ENCODE assay signal across 10 mouse cellular contexts in genomic region chr5:37247456-37247855, GRCm38 (mm10). TPM values are rescaled to one million over a fixed set of nuclear protein-coding genes. Genes with fewer than 3 reads are reported as not detected.
DNase-seq lines count a peak whose midpoint lies in the region; ATAC-seq and TF ChIP-seq lines count a peak whose summit lies in the region.
"Had no signal": no experiment of that assay in that cellular context is flagged by ENCODE, and none has a peak within 500 bp of the region (broad histone marks: within the 10 kb centered on the region; RNA-seq: fewer than 3 reads in every experiment).

No protein-coding gene starts in this region.

- ATAC-seq in heart, embryonic 13.5 days (ENCODE audit: extremely low read depth, insufficient number of reproducible peaks, low FRiP score, low TSS enrichment) = no peak
- no peak for ATAC-seq in hindbrain, embryonic 14.5 days (ENCODE audit: low FRiP score)
- ATAC-seq in neural tube, embryonic 14.5 days (ENCODE audit: low read depth) = no peak
- no peak for ATAC-seq in heart, embryonic 11.5 days (replicated peaks; ENCODE audit: insufficient number of reproducible peaks, low FRiP score, low TSS enrichment)
- ATAC-seq: liver, embryonic 12.5 days had no signal

- intact Hi-C loops in heart, adult 2 months (cut with DNase I) = no loop called here
- intact Hi-C loops in heart, postnatal 10 days (cut with DNase I) = no loop called here

- H3K36me3 ChIP-seq in heart, embryonic 13.5 days = no peaks in the 10 kb centered on the region
- H3K36me3 ChIP-seq in heart, adult 2 months (ENCODE audit: control insufficient read depth, insufficient read depth, low read length) = no peaks in the 10 kb centered on the region
- H3K36me3 ChIP-seq in embryonic facial prominence, embryonic 10.5 days (replicated peaks) = no peaks in the 10 kb centered on the region
- H3K36me3 ChIP-seq in hindbrain, embryonic 14.5 days (replicated peaks; ENCODE audit: control insufficient read depth, insufficient read depth) = peaks cover 3% of the 10 kb centered on the region
- H3K36me3 ChIP-seq in neural tube, embryonic 14.5 days (ENCODE audit: control insufficient read depth, insufficient read depth, low read length) = no peaks in the 10 kb centered on the region
- H3K36me3 ChIP-seq in heart, embryonic 11.5 days (ENCODE audit: control insufficient read depth, insufficient read depth, low read length) = no peaks in the 10 kb centered on the region
- H3K36me3 ChIP-seq: liver, embryonic 12.5 days had no signal

- no peak for TF ChIP-seq CTCF in heart, adult 2 months (IDR thresholded peaks at IDR 0.05)

- H3K4me2 ChIP-seq in heart, embryonic 13.5 days = peak overlapping the region; percentile 76; the same call in 1 of the 2 replicates
- H3K4me2 ChIP-seq in hindbrain, embryonic 14.5 days (replicated peaks) = peak overlapping the region; percentile 94
- H3K4me2 ChIP-seq in neural tube, embryonic 14.5 days (ENCODE audit: low read depth, low read length) = peak overlapping the region; percentile 94
- H3K4me2 ChIP-seq in heart, embryonic 11.5 days = no peak overlapping the region

- peaks cover 70% of the 10 kb centered on the region for H3K27me3 ChIP-seq in heart, embryonic 13.5 days (replicated peaks)
- peaks cover 3% of the 10 kb centered on the region for H3K27me3 ChIP-seq in heart, adult 2 months (ENCODE audit: control insufficient read depth, insufficient read depth, low read length)
- peaks cover 55% of the 10 kb centered on the region for H3K27me3 ChIP-seq in embryonic facial prominence, embryonic 10.5 days (replicated peaks; ENCODE audit: low read depth, poor library complexity, severe bottlenecking)
- peaks cover 4% of the 10 kb centered on the region; the same call in 1 of the 2 replicates for H3K27me3 ChIP-seq in hindbrain, embryonic 14.5 days (ENCODE audit: control insufficient read depth, insufficient read depth, low read length)
- no peaks in the 10 kb centered on the region for H3K27me3 ChIP-seq in neural tube, embryonic 14.5 days (ENCODE audit: control insufficient read depth, insufficient read depth, low read length)
- H3K27me3 ChIP-seq in heart, embryonic 11.5 days (ENCODE audit: control insufficient read depth, insufficient read depth, low read length) = peaks cover 54% of the 10 kb centered on the region

- no peak for DNase-seq in heart, adult 2 months
- no peak for DNase-seq in embryonic facial prominence, embryonic 10.5 days (ENCODE audit: low spot score)
- DNase-seq in hindbrain, embryonic 14.5 days (ENCODE audit: low spot score) = no peak
- DNase-seq in heart, postnatal 10 days = no peak
- no peak for DNase-seq in gastrocnemius, adult 18-20 months (ENCODE audit: low spot score)

- H3K4me3 ChIP-seq in heart, embryonic 13.5 days = no peak overlapping the region
- H3K4me3 ChIP-seq in heart, adult 2 months = no peak overlapping the region
- H3K4me3 ChIP-seq in embryonic facial prominence, embryonic 10.5 days = peak overlapping the region; percentile 80; the same call in 1 of the 2 replicates
- peak overlapping the region; percentile 90 for H3K4me3 ChIP-seq in hindbrain, embryonic 14.5 days (replicated peaks; ENCODE audit: low read length)
- H3K4me3 ChIP-seq in neural tube, embryonic 14.5 days (ENCODE audit: low read depth, low read length) = peak overlapping the region; percentile 81
- no peak overlapping the region for H3K4me3 ChIP-seq in heart, embryonic 11.5 days (ENCODE audit: low read depth, low read length)
- H3K4me3 ChIP-seq: liver, embryonic 12.5 days had no signal

- H3K9ac ChIP-seq in heart, embryonic 13.5 days = no peak overlapping the region
- no peak overlapping the region for H3K9ac ChIP-seq in heart, adult 2 months (ENCODE audit: low read depth, low read length)
- peak overlapping the region; percentile 97 for H3K9ac ChIP-seq in hindbrain, embryonic 14.5 days
- H3K9ac ChIP-seq in neural tube, embryonic 14.5 days (replicated peaks; ENCODE audit: low read depth, low read length) = peak overlapping the region; percentile 71
- no peak overlapping the region for H3K9ac ChIP-seq in heart, embryonic 11.5 days (ENCODE audit: low read depth, low read length)
- H3K9ac ChIP-seq: liver, embryonic 12.5 days had no signal

- no peak overlapping the region for H3K27ac ChIP-seq in heart, embryonic 13.5 days (replicated peaks)
- no peak overlapping the region for H3K27ac ChIP-seq in heart, adult 2 months
- H3K27ac ChIP-seq in embryonic facial prominence, embryonic 10.5 days (replicated peaks) = no peak overlapping the region
- peak overlapping the region; percentile 99 for H3K27ac ChIP-seq in hindbrain, embryonic 14.5 days
- peak overlapping the region; percentile 66; the same call in 1 of the 2 replicates for H3K27ac ChIP-seq in neural tube, embryonic 14.5 days (ENCODE audit: low read depth, low read length)
- no peak overlapping the region for H3K27ac ChIP-seq in heart, embryonic 11.5 days (ENCODE audit: low read depth, low read length)
- H3K27ac ChIP-seq: liver, embryonic 12.5 days had no signal

- peaks cover 11% of the 10 kb centered on the region for H3K4me1 ChIP-seq in heart, embryonic 13.5 days
- no peaks in the 10 kb centered on the region; the same call in 1 of the 2 replicates for H3K4me1 ChIP-seq in heart, adult 2 months (ENCODE audit: control insufficient read depth, insufficient read depth, low read length)
- H3K4me1 ChIP-seq in embryonic facial prominence, embryonic 10.5 days = peaks cover 44% of the 10 kb centered on the region
- H3K4me1 ChIP-seq in hindbrain, embryonic 14.5 days (replicated peaks; ENCODE audit: control insufficient read depth, insufficient read depth, low read length) = peaks cover 55% of the 10 kb centered on the region
- peaks cover 35% of the 10 kb centered on the region for H3K4me1 ChIP-seq in neural tube, embryonic 14.5 days (ENCODE audit: control insufficient read depth, insufficient read depth, low read length)
- peaks cover 14% of the 10 kb centered on the region for H3K4me1 ChIP-seq in heart, embryonic 11.5 days (ENCODE audit: control insufficient read depth, insufficient read depth, low read length)

- no peaks in the 10 kb centered on the region for H3K79me2 ChIP-seq in heart, adult 2 months (replicated peaks; ENCODE audit: control insufficient read depth, insufficient read depth, low read length)

- 29% methylated on average over 4 of the region's 4 CpGs for WGBS in heart, embryonic 13.5 days
- 43% methylated on average over 4 of the region's 4 CpGs for WGBS in heart, adult 2 months
- WGBS in embryonic facial prominence, embryonic 10.5 days = 59% methylated on average over 4 of the region's 4 CpGs
- 31% methylated on average over 4 of the region's 4 CpGs for WGBS in hindbrain, embryonic 14.5 days
- WGBS in neural tube, embryonic 14.5 days = 46% methylated on average over 4 of the region's 4 CpGs
- WGBS in heart, embryonic 11.5 days (ENCODE audit: insufficient replicate concordance) = 37% methylated on average over 4 of the region's 4 CpGs

- no peak for TF ChIP-seq EP300 in heart, adult 2 months (IDR thresholded peaks at IDR 0.05; ENCODE audit: insufficient read depth, low read depth, low read length)

- no peaks in the 10 kb centered on the region for H3K9me3 ChIP-seq in heart, embryonic 13.5 days
- H3K9me3 ChIP-seq in embryonic facial prominence, embryonic 10.5 days = no peaks in the 10 kb centered on the region
- H3K9me3 ChIP-seq in hindbrain, embryonic 14.5 days (ENCODE audit: control insufficient read depth, low read length) = no peaks in the 10 kb centered on the region
- H3K9me3 ChIP-seq in neural tube, embryonic 14.5 days (ENCODE audit: control insufficient read depth, low read length) = no peaks in the 10 kb centered on the region
- no peaks in the 10 kb centered on the region for H3K9me3 ChIP-seq in heart, embryonic 11.5 days (replicated peaks; ENCODE audit: control insufficient read depth, low read length)
- H3K9me3 ChIP-seq: liver, embryonic 12.5 days had no signal

- no peak for TF ChIP-seq POLR2A in heart, adult 2 months (IDR thresholded peaks at IDR 0.05; ENCODE audit: insufficient read depth, low read depth, low read length)

RNA-seq across cellular contexts. Expression of gene Crmp1, which starts 5.7 kb away (rescaled TPM):
- 9.4 and 11.8 TPM in 2 replicates for polyA plus RNA-seq in heart, embryonic 13.5 days (2015; fragmentation: Nextera tagmentation; extraction: Ambion mirVana)
- total RNA-seq in heart, adult 2 months (2021) = under 1 TPM; 0.55 to 0.77 TPM
- 0.59 and 0.97 TPM in 2 replicates for polyA plus RNA-seq in heart, adult 2 months (2012; rRNA removed)
- polyA plus RNA-seq in embryonic facial prominence, embryonic 10.5 days (2016; fragmentation: Nextera tagmentation; extraction: Ambion mirVana) = 80.2 and 88.4 TPM in 2 replicates
- 907 and 1,000 TPM in 2 replicates for polyA plus RNA-seq in hindbrain, embryonic 14.5 days (2014; fragmentation: Nextera tagmentation; extraction: Ambion mirVana)
- polyA plus RNA-seq in neural tube, embryonic 14.5 days (2014; fragmentation: Nextera tagmentation; extraction: Ambion mirVana) = 908 and 937 TPM in 2 replicates
- 11.4 and 11.8 TPM in 2 replicates for polyA plus RNA-seq in heart, embryonic 11.5 days (2014; fragmentation: Nextera tagmentation; extraction: Ambion mirVana)
- 1 to 10 TPM; 7.3 to 7.8 TPM for total RNA-seq in heart, postnatal 10 days (2021)
- total RNA-seq in gastrocnemius, adult 18-20 months (2021) = under 1 TPM; 0.17 to 0.46 TPM
- total RNA-seq: hematopoietic stem cell, adult 5-6 weeks had no signal

Comparison
In these comparisons a context has a peak if more than half of its experiments do, and no peak if none do; other contexts are left out.
1. H3K27ac ChIP-seq: peak in hindbrain, embryonic 14.5 days (single experiment) and neural tube, embryonic 14.5 days (single experiment); none in heart, embryonic 13.5 days (single experiment), heart, adult 2 months (single experiment), embryonic facial prominence, embryonic 10.5 days (single experiment) and heart, embryonic 11.5 days (single experiment).
2. H3K4me3 ChIP-seq: peak in embryonic facial prominence, embryonic 10.5 days (single experiment), hindbrain, embryonic 14.5 days (single experiment) and neural tube, embryonic 14.5 days (single experiment); none in heart, embryonic 13.5 days (single experiment), heart, adult 2 months (single experiment) and heart, embryonic 11.5 days (single experiment).
3. H3K9ac ChIP-seq: peak in hindbrain, embryonic 14.5 days (single experiment) and neural tube, embryonic 14.5 days (single experiment); none in heart, embryonic 13.5 days (single experiment), heart, adult 2 months (single experiment) and heart, embryonic 11.5 days (single experiment).
4. RNA of gene Crmp1, which starts 5.7 kb away (polyA plus RNA-seq): 908 to 937 TPM in neural tube, embryonic 14.5 days and 907 to 1,000 TPM in hindbrain, embryonic 14.5 days; 80.2 to 88.4 TPM in embryonic facial prominence, embryonic 10.5 days, 11.4 to 11.8 TPM in heart, embryonic 11.5 days, 9.4 to 11.8 TPM in heart, embryonic 13.5 days and 0.59 to 0.97 TPM in heart, adult 2 months; every median in the first group is over 10 times any median in the second.